Mouse (Mus musculus) embryo, embryonic 11 days (tissue): ENCODE results near the gene Ubtf.
"Not testable (repeated sequence)": the region's sequence is repeated elsewhere in the genome, so short reads cannot be mapped to it uniquely, and the experiment has no call there.

Source experiments
- DNase-seq: peaks from one replicate; pipeline ENCODE4 v3.0.0-alpha.2; 2015

Ubtf gene

DNA sequence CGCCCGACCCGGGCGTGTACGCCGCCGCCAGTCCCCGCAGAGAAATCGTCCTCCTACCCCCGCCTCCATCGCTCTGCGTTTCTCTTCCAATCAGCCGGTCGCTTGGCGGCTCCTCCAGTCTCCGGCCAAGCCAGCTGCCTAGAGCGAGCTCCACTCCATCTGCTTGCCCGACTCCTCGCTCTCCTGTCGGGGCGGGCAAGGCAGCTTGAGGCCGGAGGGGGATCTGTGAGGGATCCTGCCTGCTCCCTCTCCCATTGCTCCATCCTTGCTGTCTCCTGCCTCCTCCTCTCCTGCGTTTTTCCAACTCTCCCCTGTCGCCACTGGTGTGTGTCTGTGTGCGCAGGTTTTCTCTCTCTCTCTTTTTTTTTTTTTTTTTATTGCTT is at the start of gene Ubtf:
Gene Ubtf, minus strand, starts transcription at position 333 of the 383 bp plus-strand sequence.
- peak; percentile 85 for DNase-seq

DNA sequence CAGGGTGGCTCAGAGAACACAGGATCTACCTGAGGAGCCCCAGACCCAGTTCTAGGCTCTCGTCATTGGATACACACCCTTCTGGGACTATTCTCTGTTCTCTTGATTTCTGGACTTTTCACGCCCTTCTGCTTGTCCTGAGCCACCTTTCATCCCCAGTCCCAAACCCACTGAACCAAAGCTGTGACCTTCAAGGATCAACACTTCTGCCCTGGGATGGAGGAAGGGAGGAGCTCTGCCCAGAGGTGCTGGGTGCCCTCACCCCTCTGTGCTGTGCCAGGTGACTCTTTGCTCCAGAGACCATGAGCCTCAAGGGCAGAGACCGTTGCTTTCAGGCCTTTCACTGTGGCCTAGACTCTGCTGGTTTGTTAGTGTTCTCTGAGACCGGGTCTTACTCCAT is 49.7 kb upstream of the Ubtf start:
- no peak for DNase-seq

DNA sequence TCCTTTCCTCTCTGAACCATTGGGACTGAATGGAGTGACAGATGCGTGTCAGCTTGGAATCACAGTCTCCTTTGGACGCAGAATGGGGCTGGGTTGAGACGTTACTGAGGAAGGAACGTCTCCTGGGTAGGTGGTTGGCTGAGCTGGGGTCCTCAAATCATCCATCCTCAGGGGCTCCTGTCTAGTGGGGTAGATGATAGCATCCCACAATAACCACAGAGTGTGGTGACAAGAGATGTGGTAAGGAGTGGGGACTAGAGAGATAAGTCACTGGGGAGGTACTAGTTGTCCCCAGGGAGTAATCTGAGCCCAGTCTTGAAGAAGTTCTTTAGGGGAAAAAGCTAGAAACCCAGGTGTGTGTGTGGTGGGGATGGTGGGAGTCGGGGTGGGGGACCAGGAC is 48.8 kb upstream of the Ubtf start:
- no peak for DNase-seq

DNA sequence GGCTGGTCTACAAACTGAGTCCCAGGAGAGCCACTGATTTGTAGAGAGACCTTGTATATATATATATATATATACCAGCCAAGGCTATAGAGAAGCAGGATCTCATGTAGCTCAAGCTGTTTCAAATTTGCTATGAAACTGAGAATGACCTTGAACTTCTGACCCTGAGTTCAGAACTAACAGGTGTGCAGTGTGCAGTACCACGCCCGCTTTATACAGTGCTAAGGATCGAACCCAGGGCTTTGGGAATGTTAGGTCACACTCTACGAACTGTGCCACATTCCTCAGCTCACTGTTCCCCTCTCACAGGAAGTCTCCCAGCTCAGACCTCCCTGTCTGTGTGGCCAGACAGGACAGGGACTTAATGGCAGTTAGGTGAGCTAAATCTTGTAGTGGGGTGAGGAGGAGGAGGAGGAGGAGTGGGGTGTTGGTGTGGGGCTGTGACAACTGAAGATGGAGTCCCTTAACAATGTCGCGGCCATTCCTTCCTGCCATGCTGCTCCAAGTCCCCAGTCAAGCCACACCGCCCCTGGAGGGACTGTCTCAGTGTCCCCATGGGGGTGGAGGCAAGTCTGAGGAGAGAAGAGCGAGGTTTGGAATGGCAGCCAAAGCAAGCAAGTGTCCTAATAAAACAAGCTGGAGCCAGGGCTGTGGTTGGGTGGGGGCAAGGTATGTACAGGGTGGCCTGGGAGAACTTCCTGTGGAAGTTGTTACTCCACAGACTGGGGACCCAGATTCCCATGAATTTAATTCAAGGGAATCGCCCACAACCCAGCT is 48.1 kb upstream of the Ubtf start:
- DNase-seq, result no peak

DNA sequence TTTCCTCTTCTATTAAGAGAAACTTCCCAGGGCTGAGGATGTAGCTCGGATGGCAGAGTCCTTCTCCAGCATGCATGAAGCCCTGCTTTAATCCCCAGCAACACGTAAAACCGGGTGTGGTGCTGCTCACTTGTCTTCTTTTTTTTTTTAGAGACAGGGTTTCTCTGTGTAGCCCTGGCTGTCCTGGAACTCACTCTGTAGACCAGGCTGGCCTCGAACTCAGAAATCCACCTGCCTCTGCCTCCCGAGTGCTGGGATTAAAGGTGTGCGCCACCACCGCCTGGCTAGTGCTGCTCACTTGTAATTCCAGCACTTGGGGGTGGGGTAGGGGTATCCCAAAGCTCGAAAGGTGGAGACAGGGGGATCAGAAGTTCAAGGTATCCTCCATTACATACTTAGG is 46.6 kb upstream of the Ubtf start, which contains the start of gene Slc4a1:
Gene Slc4a1, minus strand, starts transcription at position 101 of the 400 bp plus-strand sequence.
- not testable (repeated sequence) for DNase-seq

DNA sequence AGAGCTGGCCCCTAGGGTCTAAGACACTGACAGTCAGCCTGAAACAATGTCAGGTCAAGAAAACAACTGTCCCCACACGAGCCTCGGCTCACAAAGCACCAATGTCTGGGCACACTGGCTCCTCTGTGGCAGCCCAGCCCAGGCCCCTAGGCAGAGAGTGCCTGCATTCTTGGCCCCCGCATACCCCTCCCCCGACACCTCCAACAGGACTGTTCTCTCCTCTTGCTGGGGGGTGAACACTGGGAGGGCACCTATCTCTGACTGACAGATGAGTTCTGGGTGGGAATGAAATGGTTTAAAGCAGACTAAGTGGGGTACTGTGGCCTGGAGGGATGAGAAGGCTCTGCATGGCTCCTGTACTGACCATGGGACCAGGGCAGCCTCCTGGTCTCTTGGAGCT is 46.2 kb upstream of the Ubtf start:
- DNase-seq, result no peak

DNA sequence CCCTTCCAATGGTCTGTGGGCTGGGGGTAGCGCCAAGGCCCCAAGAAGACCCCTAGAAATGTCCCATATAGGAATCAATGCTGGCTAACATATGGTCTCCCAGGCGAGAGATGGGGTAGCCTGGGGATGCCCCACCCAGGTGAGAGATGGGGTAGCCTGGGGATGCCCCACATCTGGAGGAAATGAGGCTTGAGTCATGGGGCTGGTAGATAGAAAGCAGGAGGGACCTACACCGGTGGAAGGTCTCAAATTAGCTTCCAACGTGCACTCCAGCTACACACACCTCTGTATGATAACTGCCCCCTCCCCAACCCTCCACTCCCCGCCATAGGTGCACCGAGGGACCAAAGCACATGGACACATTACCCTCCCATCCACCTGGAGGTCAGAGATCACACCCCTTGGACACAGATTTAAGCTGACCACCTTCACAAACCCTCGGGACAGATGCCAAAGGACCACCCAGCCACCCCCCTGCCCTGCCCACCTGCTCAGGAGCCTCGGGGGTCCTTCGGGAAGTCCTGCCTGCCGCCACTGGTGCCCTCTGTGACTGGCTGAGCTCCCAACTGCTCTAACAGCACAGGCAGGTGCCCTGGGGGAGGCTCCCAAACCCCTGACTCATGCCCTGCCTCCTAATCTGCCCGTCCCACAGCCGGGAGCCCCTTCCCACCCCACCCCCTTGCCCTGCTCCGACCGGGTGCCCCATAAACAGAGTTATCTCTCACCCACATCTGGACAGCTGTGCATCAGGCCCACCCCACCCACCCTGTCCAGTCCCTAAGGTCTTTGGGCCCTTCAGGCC is 45.2 kb upstream of the Ubtf start:
- DNase-seq, result no peak

DNA sequence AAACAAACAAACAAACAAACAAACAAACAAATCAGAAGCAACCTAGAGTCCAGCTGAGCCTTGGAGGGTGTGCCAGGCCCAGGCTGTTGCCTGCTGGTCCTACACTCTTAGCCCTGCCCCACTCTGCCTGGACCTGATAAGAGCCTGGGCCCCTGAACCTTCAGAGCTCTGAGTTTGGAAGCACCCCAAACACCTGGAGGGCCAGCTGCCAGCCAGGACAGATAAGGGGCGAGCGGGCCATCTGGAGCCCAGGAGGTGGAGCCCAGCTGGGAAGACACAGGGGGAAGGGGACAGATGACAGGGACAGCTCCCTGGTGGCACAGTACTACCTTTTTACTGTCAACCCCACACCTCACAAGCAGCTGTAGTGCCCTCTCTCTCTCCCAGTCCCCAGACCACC is 44.1 kb upstream of the Ubtf start:
- DNase-seq, result no peak

DNA sequence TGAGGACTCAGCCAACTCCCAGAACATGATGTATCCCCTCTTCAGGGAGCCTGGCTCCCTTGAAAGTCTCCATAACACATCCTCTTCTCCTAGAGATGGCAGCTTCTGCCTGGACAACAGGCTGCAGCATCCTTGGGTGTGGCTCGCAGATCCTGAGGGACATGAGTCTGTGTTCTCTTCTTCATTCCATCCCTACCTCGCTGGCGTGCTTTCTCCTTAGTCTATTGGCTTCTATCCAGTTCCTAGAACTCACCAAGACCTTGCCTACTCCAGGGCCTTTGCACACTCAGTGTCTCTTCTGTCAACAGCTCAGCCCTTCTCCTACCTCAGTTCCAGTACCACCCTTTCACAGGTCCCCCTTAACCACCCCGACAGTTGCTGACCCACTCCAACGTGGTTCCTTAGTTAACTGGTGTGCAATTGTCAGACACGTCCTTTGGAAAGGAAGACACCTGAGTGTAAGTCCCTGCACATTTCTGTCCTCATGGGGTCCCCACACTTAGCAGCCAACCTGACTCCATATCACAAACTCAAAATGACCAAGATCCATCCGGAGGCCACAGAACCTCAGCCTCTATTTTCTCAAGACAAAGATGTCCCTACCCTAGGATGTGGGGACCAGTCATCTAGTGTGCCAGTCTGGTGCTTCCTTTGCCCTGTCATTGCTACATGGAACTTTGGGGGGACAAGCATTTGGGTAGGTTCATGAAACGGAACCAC is 42.4 kb upstream of the Ubtf start:
- DNase-seq, result no peak

DNA sequence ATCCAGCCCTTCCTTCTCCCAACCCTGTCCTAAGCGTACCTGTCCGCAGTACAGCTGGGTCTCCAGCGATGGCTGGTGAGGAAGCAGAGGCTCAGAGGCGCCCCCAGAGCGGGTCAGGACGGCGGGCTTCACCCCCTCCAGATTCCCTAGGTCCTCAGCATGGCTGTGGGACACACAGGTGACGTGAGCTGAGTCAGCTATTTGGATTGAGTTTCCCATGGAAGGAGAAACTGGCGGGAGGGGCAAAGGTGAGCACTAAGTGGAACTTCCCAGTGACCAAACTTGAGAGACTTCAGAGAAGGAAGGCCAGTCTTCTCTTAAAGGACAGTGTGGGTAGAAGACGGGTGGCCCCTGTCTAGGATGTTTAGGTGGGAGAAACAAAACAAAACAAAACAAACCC is 38.8 kb upstream of the Ubtf start:
- no peak for DNase-seq

DNA sequence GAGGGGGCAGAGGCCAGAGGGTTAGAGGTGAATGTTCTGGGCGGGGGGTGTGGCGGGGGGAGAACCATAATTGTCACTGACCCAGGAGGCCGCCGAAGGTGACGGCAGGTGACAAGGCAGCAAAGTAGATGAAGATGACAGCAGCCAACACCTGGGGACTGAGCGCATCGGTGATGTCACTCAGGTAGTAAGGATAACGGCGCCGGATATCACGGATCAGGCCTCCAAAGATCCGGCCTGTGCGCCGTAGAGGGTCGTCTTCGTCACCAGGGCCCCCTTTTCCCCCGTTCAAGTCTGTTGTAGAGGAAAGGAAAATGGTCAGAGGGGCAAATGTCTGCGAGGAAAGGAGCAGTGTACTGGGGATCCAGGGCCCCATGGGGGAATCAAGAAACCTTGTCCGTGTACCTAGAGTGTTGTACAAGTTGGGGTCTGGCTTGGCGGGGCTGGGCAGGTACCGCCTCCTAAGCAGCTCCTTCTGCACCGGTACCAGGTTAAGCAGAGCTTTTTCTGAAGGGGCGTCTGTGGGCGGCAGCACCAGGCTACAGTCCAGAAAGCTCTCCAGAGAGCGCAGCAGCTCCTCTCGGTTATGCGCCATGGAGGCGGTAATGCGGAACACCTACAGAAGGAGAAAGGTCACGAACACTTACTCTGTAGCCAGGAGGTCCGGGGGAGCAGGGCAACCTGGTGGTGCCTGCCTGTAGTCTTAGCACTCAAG is 37.3 kb upstream of the Ubtf start:
- no peak for DNase-seq

DNA sequence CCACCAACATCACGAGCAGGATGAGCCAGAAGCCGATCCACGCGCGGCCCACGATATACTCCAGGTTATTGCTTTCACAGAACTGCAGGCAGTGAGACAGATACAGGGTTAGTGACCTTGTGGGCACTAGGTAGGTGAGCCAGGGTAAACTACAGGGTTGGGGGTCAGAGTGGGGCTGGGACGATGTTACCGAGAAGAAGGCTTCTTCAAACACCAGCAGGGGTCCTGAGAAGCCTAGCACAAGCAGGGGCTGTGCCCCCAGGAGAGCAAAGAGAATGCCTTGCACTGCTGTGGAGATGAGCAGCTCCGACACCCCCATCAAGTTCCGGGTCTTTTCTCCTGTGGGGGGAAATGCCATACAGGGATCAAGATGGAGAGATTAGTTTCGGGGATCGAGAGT is 36.6 kb upstream of the Ubtf start:
- DNase-seq, result no peak

DNA sequence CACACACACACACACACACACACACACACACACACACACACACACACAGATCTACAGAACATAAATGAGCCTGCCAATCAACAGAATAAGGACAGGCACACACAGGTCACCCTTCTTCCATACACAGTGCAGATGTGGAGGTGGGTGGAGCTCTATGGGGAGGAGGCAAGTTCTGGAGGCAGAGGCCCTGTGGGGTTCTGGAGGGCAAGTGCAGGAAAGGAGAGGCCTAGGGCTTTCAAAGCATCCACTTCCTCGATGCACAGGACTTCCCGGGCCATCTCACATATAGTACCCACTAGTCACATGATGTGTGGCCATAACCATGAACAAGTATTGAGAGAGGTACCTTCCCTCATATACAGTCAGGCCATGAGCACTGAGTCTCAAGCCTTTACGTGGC is 36.0 kb upstream of the Ubtf start:
- no peak for DNase-seq

DNA sequence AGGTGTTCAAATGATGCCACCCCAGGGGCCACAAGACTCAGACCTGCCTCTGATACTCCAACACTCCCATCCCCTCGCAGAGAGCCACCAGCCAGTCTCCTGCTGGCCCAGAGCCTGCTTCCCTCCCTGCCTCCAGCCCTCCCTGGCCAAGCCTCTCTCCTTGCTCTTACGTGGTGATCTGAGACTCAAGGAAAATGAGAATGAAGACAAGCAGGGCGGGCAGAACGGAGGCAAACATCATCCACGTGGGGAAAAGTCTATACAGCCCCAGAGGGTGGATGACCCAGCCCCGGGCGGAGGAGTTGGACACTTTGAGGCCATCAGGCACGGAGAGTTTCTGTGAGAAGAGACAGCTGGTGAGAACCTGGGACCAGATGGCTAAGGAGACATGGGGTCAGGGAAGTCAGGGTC is 33.5 kb upstream of the Ubtf start:
- DNase-seq, result no peak

DNA sequence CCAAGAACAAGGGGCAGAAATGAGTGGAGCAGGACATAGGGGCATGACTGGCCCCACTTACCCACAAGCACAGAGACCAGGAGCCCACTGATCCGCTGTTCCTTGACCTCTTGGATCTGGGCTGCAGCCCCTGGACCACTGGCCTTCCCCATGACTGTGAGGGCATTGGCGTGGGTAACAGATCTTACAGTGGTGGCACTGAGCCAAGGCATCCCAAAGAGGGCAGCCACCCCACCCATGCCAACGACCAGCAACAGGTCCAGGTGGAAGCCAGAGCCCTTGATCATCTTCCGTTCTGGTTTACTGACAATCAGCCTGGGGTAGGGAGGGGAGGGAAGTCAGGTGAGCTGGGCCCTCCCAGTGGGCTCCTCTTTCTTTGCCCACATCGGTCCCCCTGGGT is 32.8 kb upstream of the Ubtf start:
- no peak for DNase-seq

DNA sequence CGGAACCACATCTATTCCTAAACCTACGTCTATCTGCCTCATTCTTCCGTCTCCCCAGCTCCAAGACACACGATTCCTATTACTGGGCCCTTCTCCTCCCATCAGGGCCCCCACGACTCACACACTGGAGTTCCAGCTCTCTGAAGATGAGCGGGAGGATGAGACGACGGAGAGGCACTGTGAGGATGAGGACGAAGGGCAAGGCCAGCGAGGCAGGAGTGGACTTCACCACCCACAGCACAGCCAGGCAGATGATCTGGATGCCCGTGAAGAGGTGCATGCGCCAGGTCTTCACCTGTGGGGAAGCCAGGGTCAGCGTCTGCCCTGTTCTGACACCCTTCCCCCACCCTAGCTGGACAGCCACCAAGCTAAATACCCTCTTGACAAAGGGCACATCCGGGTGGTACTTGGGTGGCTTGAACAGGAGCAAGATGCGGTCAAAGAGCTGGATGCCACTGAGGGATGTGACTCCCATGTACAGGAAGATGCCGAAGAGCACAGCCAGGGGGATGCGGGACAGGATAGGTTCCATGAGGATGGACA is 31.5 kb upstream of the Ubtf start:
- no peak for DNase-seq

DNA sequence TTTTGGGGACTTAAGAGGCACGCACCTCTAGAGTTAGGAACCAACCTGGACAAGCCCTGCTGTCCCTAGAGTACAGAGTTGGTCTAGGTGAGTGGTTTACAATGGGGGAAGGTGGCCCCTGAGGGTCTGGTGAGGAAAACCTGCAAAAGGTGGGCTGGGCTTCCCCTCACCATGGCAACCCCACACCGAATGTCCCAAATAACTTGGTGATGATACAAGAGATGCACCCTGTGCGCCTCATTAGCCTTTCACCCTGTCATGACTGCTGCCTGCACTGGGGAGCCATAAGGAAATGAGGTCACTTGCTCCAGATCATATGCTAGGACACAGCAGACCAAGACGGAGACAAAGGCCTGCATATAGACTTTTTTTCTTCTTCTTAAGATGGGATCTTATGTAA is 30.9 kb upstream of the Ubtf start:
- no peak for DNase-seq

DNA sequence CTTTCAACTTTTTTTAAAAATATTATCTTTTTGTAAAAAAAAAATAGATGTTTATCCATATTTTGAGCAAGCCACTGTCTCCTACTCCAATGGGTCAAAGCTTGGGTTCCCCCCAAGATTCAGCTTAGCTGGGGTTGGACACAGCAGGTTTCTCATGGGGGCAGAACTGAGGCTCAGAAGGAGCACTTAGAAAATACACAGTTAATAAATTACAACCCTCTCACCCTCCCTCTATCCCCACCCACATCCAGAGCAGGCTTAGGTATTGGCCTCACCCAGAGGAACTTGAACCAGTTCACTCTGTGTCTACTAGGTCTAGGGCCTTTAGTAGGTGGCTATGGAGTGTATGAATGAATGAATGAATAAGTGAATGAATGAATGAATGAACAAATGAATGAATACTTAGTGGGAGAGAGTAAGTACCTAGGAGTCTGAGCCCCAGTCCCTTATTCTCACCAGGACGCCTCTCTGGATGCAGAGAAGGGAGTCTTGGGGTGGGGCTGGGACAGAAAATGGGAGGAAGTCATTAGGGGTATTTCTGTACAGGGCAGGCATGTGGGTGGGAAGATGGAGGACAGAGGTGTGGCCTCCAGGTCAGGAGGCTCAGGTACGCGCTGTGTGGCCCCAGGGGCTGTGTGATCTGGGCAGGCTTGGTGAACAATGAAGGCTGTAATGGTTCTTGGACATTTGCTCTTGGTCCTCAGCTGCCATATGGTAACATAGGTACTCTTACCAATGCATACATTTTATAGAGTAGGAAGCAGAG is 29.8 kb upstream of the Ubtf start:
- DNase-seq, result no peak

DNA sequence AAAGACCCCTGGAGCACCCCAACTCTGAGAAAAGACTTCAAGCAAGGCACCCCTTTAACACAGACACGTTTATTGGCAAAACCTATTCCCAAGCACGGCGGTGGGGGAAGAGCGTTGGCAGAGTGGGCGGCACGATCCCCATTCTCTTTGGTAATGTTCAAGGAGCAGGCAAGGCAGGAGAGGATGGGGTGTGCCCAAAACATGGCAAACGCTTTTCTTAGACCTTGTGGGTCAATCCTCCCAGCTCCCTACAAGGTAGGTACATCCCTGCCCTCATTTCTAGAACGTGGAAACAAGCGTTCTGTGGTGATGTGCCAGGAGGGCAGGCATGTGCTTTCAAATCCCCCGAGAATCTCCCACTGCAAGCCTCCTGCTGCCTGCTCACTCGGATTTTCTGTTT is 29.2 kb upstream of the Ubtf start:
- DNase-seq, result no peak

DNA sequence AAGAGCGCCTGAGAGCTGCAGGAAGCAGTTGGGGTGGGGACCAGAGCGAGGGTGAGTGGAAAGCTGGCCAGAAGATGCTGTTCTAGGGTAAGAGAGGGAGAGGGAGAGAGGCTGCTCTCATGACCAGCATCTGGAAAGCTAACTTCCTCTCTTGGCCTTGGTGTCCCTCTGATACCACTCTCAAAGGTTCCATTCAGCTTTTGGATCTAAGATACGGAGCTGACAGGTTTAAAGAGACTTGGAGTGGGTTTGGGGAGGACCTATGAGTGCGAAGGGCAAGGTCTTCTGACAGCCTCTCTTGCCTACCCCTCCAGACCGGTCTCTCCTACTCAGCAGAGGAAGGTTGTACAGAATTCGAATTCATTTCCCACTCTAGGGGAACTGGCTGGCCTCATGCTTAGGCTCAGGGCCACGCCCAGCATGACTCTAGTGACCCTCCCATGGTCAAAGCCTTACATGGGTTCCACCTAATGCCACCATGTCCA is 28.6 kb upstream of the Ubtf start:
- no peak for DNase-seq

DNA sequence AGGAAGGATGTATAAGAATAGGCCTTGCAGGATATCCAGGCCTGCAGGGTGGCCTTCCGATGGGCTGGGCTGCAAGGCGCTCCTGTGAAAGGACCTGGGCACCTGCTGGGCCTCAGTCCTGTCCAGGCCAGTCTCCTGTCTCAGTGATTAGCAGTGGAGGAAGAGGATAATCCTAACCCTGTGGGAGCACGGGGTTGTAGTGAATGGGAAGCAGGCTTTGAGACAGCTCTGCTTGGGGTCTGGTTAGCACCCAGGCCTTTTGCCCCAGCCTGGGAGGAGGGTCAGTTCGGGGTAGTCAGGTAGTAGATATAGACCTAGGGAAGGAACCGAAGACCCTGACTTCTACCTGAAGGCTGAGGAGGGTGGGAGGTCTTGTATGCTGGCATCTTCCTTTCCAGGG is 28.1 kb upstream of the Ubtf start:
- DNase-seq, result no peak

DNA sequence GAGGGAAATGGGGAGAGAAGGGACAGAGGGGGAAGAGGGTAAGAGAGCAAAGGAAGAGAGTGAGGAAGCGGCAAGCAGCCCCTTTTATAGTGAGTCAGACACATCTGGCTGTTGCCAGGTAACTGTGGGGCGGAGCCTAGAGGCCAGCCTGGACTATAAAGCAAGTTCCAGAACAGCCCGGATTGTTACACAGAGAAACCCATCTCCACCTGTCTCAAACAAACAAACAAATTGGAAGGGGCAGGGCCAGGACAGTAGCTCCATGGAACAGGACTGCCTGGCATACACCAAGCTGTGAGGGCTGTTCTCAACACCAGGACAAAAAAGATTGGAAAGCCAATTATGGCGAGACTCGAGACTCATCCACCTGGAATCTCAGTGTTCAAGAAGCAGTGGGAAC is 27.4 kb upstream of the Ubtf start:
- DNase-seq, result no peak
